Mouse (Mus musculus) embryonic fibroblast, embryonic 13.5 days (primary cell): ENCODE measurements at regions not wholly inside any gene's neighbourhood (a gene's known extent, or its start where the extent isn't known, plus 50 kb on each side); places are given as distances from the start of the nearest gene placed in this dataset.
A peak's percentile ranks its signal among the peaks of the same experiment; 100 is the strongest.

ENCODE experiments used
- CTCF ChIP-seq: IDR thresholded peaks from 2 replicates; pipeline ENCODE4 v1.5.1; 2011; ENCODE audit warnings: mild to moderate bottlenecking, control low read depth, low read length, moderate library complexity, borderline replicate concordance; ENCODE audit not compliant: insufficient read depth
- POLR2A ChIP-seq: IDR thresholded peaks from 2 replicates; pipeline ENCODE4 v1.6.1; 2011; ENCODE audit warnings: low read depth, mild to moderate bottlenecking, control low read depth, low read length, moderate library complexity

- TF ChIP-seq CTCF (no peak), POLR2A (peak; percentile 42; the same call in 1 of the 2 replicates)
These were observed 92.1 kb downstream of the Tmx1 start for GRCm38 (mm10) chr12:70544850-70545510.
